Mouse (Mus musculus): ENCODE data around the gene Ccer1.

- TF ChIP-seq POLR2A (IDR thresholded peaks at IDR 0.05; ENCODE audit: borderline replicate concordance, control insufficient read depth, low read depth, low read length) (no peak), CTCF (IDR thresholded peaks at IDR 0.05; ENCODE audit: control insufficient read depth, insufficient read depth, low read length) (no peak)
Observed at GRCm38 (mm10) chr10:97725929-97726328, 33.1 kb downstream of the Ccer1 start.
